Mouse (Mus musculus): Measurements from ENCODE around the gene Olfr1032.
"Not testable (repeated sequence)": the region's sequence is repeated elsewhere in the genome, so short reads cannot be mapped to it uniquely, and the experiment has no call there.

Gene Olfr1032

GRCm38 (mm10) chr2:86005240-86005639 is at the start of gene Olfr1032:
Gene Olfr1032, plus strand, starts transcription at chr2:86005540.
- no peak for DNase-seq (ENCODE audit: extremely low read depth, low read depth, low spot score)

- DNase-seq (ENCODE audit: extremely low read depth, low read depth, low spot score), result no peak
Measured at GRCm38 (mm10) chr2:85973595-85973994, 31.7 kb upstream of the Olfr1032 start, which contains the start of gene Olfr1029. Gene Olfr1029, plus strand, starts transcription at chr2:85973895.

- no peak for DNase-seq (ENCODE audit: extremely low read depth, low read depth, low spot score)
Measured at GRCm38 (mm10) chr2:85978976-85979375, 26.4 kb upstream of the Olfr1032 start, which contains the start of gene Olfr1030. Gene Olfr1030, plus strand, starts transcription at chr2:85979276.

GRCm38 (mm10) chr2:85990004-85990403 is 15.3 kb upstream of the Olfr1032 start, which contains the start of gene Olfr1031:
Gene Olfr1031, plus strand, starts transcription at chr2:85990304.
- DNase-seq (ENCODE audit: extremely low read depth, low read depth, low spot score), result no peak

GRCm38 (mm10) chr2:86020406-86020805 is 15.1 kb downstream of the Olfr1032 start, which contains the start of gene Olfr1033:
Gene Olfr1033, plus strand, starts transcription at chr2:86020633.
- not testable (repeated sequence) for DNase-seq (ENCODE audit: extremely low read depth, low read depth, low spot score)

GRCm38 (mm10) chr2:86021518-86021917 is 16.2 kb downstream of the Olfr1032 start:
- not testable (repeated sequence) for DNase-seq (ENCODE audit: extremely low read depth, low read depth, low spot score)

GRCm38 (mm10) chr2:86045561-86045960 is 40.2 kb downstream of the Olfr1032 start, which contains the start of gene Olfr1034:
Gene Olfr1034, plus strand, starts transcription at chr2:86045861.
- DNase-seq (ENCODE audit: extremely low read depth, low read depth, low spot score), result no peak

GRCm38 (mm10) chr2:86050777-86051176 is 45.4 kb downstream of the Olfr1032 start:
- DNase-seq (ENCODE audit: extremely low read depth, low read depth, low spot score), result not testable (repeated sequence)
